Mouse (Mus musculus): Measurements from ENCODE around the gene Btbd18. TPM values are rescaled to one million over a fixed set of nuclear protein-coding genes. Genes with fewer than 3 reads are reported as not detected.

The Btbd18 gene
- polyA plus RNA-seq, 1 experiment from 2014 or later: 0.07 TPM

GRCm38 (mm10) chr2:84626366-84626975 is 32.4 kb upstream of the Btbd18 start:
- H3K36me3 ChIP-seq (ENCODE audit: control insufficient read depth, insufficient read depth, low read length): 0 out of 2 replicates have a peak, but pooled peaks cover 4% of the 10 kb centered on the region
- no peaks in the 10 kb centered on the region for H3K27me3 ChIP-seq (replicated peaks; ENCODE audit: control insufficient read depth, insufficient read depth, low read length)
- no peak overlapping the region for H3K4me2 ChIP-seq (ENCODE audit: low read depth, low read length)
- peak overlapping the region; percentile 68 for H3K27ac ChIP-seq (ENCODE audit: low read length)
- no peak overlapping the region for H3K4me3 ChIP-seq (ENCODE audit: low read length)
- no peak overlapping the region for H3K9ac ChIP-seq (ENCODE audit: low read depth, low read length)
- H3K9me3 ChIP-seq (ENCODE audit: control insufficient read depth, low read length): no peaks in the 10 kb centered on the region
- 59% methylated on average over 7 of the region's 7 CpGs for WGBS
- peaks cover 41% of the 10 kb centered on the region for H3K4me1 ChIP-seq (ENCODE audit: control insufficient read depth, insufficient read depth, low read length)
- ATAC-seq: peak; percentile 36

GRCm38 (mm10) chr2:84627036-84627435 is 31.8 kb upstream of the Btbd18 start:
- Histone ChIP-seq H3K4me1 (ENCODE audit: control insufficient read depth, insufficient read depth, low read length) (peaks cover 43% of the 10 kb centered on the region), H3K4me2 (ENCODE audit: low read depth, low read length) (no peak overlapping the region), H3K36me3 (ENCODE audit: control insufficient read depth, insufficient read depth, low read length) (0 out of 2 replicates have a peak, but pooled peaks cover 4% of the 10 kb centered on the region), H3K27ac (ENCODE audit: low read length) (peak overlapping the region; percentile 77), H3K9ac (ENCODE audit: low read depth, low read length) (0 out of 2 replicates have a peak overlapping the region, but pooled peaks have one; percentile 15), H3K27me3 (replicated peaks; ENCODE audit: control insufficient read depth, insufficient read depth, low read length) (no peaks in the 10 kb centered on the region), H3K9me3 (ENCODE audit: control insufficient read depth, low read length) (no peaks in the 10 kb centered on the region), H3K4me3 (ENCODE audit: low read length) (no peak overlapping the region)
- WGBS: 31% methylated on average over 3 of the region's 3 CpGs
- peak; percentile 81 for ATAC-seq

- Histone ChIP-seq H3K4me3 (ENCODE audit: low read length) (no peak overlapping the region), H3K4me1 (ENCODE audit: control insufficient read depth, insufficient read depth, low read length) (peaks cover 46% of the 10 kb centered on the region), H3K9ac (ENCODE audit: low read depth, low read length) (no peak overlapping the region), H3K4me2 (ENCODE audit: low read depth, low read length) (0 out of 2 replicates have a peak overlapping the region, but pooled peaks have one; percentile 30), H3K36me3 (ENCODE audit: control insufficient read depth, insufficient read depth, low read length) (no peaks in the 10 kb centered on the region), H3K27ac (ENCODE audit: low read length) (peak overlapping the region; percentile 85), H3K27me3 (replicated peaks; ENCODE audit: control insufficient read depth, insufficient read depth, low read length) (no peaks in the 10 kb centered on the region), H3K9me3 (ENCODE audit: control insufficient read depth, low read length) (no peaks in the 10 kb centered on the region)
- 93% methylated on average over 1 of the region's 1 CpGs for WGBS
- ATAC-seq: no peak
Measured at GRCm38 (mm10) chr2:84632001-84632400, 26.9 kb upstream of the Btbd18 start.

- Histone ChIP-seq H3K4me3 (ENCODE audit: low read length) (no peak overlapping the region), H3K9ac (ENCODE audit: low read depth, low read length) (peak overlapping the region; percentile 9; the same call in 1 of the 2 replicates), H3K4me2 (ENCODE audit: low read depth, low read length) (peak overlapping the region; percentile 30; the same call in 1 of the 2 replicates), H3K9me3 (ENCODE audit: control insufficient read depth, low read length) (no peaks in the 10 kb centered on the region), H3K27me3 (replicated peaks; ENCODE audit: control insufficient read depth, insufficient read depth, low read length) (no peaks in the 10 kb centered on the region), H3K4me1 (ENCODE audit: control insufficient read depth, insufficient read depth, low read length) (peaks cover 54% of the 10 kb centered on the region), H3K27ac (ENCODE audit: low read length) (peak overlapping the region; percentile 85), H3K36me3 (ENCODE audit: control insufficient read depth, insufficient read depth, low read length) (no peaks in the 10 kb centered on the region)
- WGBS: 8% methylated on average over 3 of the region's 3 CpGs
- peak; percentile 63 for ATAC-seq
Measured at GRCm38 (mm10) chr2:84632999-84633398, 25.9 kb upstream of the Btbd18 start.

GRCm38 (mm10) chr2:84634006-84634405 is 24.9 kb upstream of the Btbd18 start:
- Histone ChIP-seq H3K36me3 (ENCODE audit: control insufficient read depth, insufficient read depth, low read length) (no peaks in the 10 kb centered on the region), H3K9me3 (ENCODE audit: control insufficient read depth, low read length) (no peaks in the 10 kb centered on the region), H3K4me1 (ENCODE audit: control insufficient read depth, insufficient read depth, low read length) (peaks cover 59% of the 10 kb centered on the region), H3K27ac (ENCODE audit: low read length) (peak overlapping the region; percentile 98), H3K27me3 (replicated peaks; ENCODE audit: control insufficient read depth, insufficient read depth, low read length) (no peaks in the 10 kb centered on the region), H3K4me3 (ENCODE audit: low read length) (peak overlapping the region; percentile 27), H3K9ac (ENCODE audit: low read depth, low read length) (peak overlapping the region; percentile 58), H3K4me2 (ENCODE audit: low read depth, low read length) (peak overlapping the region; percentile 59)
- ATAC-seq: peak; percentile 16; the same call in 1 of the 2 replicates
- 41% methylated on average over 4 of the region's 4 CpGs for WGBS

- Histone ChIP-seq H3K36me3 (ENCODE audit: control insufficient read depth, insufficient read depth, low read length) (no peaks in the 10 kb centered on the region), H3K27ac (ENCODE audit: low read length) (peak overlapping the region; percentile 98), H3K4me2 (ENCODE audit: low read depth, low read length) (peak overlapping the region; percentile 59), H3K4me1 (ENCODE audit: control insufficient read depth, insufficient read depth, low read length) (peaks cover 63% of the 10 kb centered on the region), H3K4me3 (ENCODE audit: low read length) (peak overlapping the region; percentile 31), H3K27me3 (replicated peaks; ENCODE audit: control insufficient read depth, insufficient read depth, low read length) (no peaks in the 10 kb centered on the region), H3K9me3 (ENCODE audit: control insufficient read depth, low read length) (no peaks in the 10 kb centered on the region), H3K9ac (ENCODE audit: low read depth, low read length) (peak overlapping the region; percentile 63)
- no peak for ATAC-seq
- WGBS: 26% methylated on average over 4 of the region's 4 CpGs
Measured at GRCm38 (mm10) chr2:84634934-84635482, 23.9 kb upstream of the Btbd18 start.

GRCm38 (mm10) chr2:84635611-84636010 is 23.3 kb upstream of the Btbd18 start:
- Histone ChIP-seq H3K4me3 (ENCODE audit: low read length) (peak overlapping the region; percentile 31), H3K9ac (ENCODE audit: low read depth, low read length) (peak overlapping the region; percentile 63), H3K4me2 (ENCODE audit: low read depth, low read length) (peak overlapping the region; percentile 59), H3K9me3 (ENCODE audit: control insufficient read depth, low read length) (no peaks in the 10 kb centered on the region), H3K27me3 (replicated peaks; ENCODE audit: control insufficient read depth, insufficient read depth, low read length) (no peaks in the 10 kb centered on the region), H3K4me1 (ENCODE audit: control insufficient read depth, insufficient read depth, low read length) (peaks cover 68% of the 10 kb centered on the region), H3K36me3 (ENCODE audit: control insufficient read depth, insufficient read depth, low read length) (no peaks in the 10 kb centered on the region), H3K27ac (ENCODE audit: low read length) (peak overlapping the region; percentile 98)
- 0% methylated on average over 2 of the region's 2 CpGs for WGBS
- peak; percentile 92 for ATAC-seq

- Histone ChIP-seq H3K27ac (ENCODE audit: low read length) (peak overlapping the region; percentile 98), H3K36me3 (ENCODE audit: control insufficient read depth, insufficient read depth, low read length) (no peaks in the 10 kb centered on the region), H3K4me2 (ENCODE audit: low read depth, low read length) (peak overlapping the region; percentile 59), H3K9ac (ENCODE audit: low read depth, low read length) (peak overlapping the region; percentile 57), H3K27me3 (replicated peaks; ENCODE audit: control insufficient read depth, insufficient read depth, low read length) (no peaks in the 10 kb centered on the region), H3K4me1 (ENCODE audit: control insufficient read depth, insufficient read depth, low read length) (peaks cover 73% of the 10 kb centered on the region), H3K4me3 (ENCODE audit: low read length) (peak overlapping the region; percentile 31), H3K9me3 (ENCODE audit: control insufficient read depth, low read length) (no peaks in the 10 kb centered on the region)
- 11% methylated on average over 8 of the region's 8 CpGs for WGBS
- peak; percentile 84 for ATAC-seq
Measured at GRCm38 (mm10) chr2:84636231-84636741, 22.6 kb upstream of the Btbd18 start.

GRCm38 (mm10) chr2:84637452-84638165 is 21.3 kb upstream of the Btbd18 start:
- H3K9ac ChIP-seq (ENCODE audit: low read depth, low read length): peak overlapping the region; percentile 20; the same call in 1 of the 2 replicates
- no peak overlapping the region; the same call in 1 of the 2 replicates for H3K4me3 ChIP-seq (ENCODE audit: low read length)
- H3K36me3 ChIP-seq (ENCODE audit: control insufficient read depth, insufficient read depth, low read length): no peaks in the 10 kb centered on the region
- peak overlapping the region; percentile 98 for H3K27ac ChIP-seq (ENCODE audit: low read length)
- no peaks in the 10 kb centered on the region for H3K27me3 ChIP-seq (replicated peaks; ENCODE audit: control insufficient read depth, insufficient read depth, low read length)
- H3K4me1 ChIP-seq (ENCODE audit: control insufficient read depth, insufficient read depth, low read length): peaks cover 75% of the 10 kb centered on the region
- H3K9me3 ChIP-seq (ENCODE audit: control insufficient read depth, low read length): no peaks in the 10 kb centered on the region
- peak overlapping the region; percentile 59 for H3K4me2 ChIP-seq (ENCODE audit: low read depth, low read length)
- WGBS: 19% methylated on average over 7 of the region's 7 CpGs
- no peak for ATAC-seq
